Mouse (Mus musculus) liver, embryonic 14.5 days (tissue): Measurements from ENCODE around the gene Gm10775.
A peak's percentile ranks its signal among the peaks of the same experiment; 100 is the strongest.

ENCODE experiments used
- CTCF ChIP-seq: IDR thresholded peaks from 2 replicates; pipeline ENCODE4 v1.5.1; 2016; ENCODE audit warnings: antibody characterized with exemption, low read depth, control low read depth
- EP300 ChIP-seq: IDR thresholded peaks from 2 replicates; pipeline ENCODE4 v1.6.1; 2016; ENCODE audit warnings: antibody characterized with exemption, low read depth

DNA sequence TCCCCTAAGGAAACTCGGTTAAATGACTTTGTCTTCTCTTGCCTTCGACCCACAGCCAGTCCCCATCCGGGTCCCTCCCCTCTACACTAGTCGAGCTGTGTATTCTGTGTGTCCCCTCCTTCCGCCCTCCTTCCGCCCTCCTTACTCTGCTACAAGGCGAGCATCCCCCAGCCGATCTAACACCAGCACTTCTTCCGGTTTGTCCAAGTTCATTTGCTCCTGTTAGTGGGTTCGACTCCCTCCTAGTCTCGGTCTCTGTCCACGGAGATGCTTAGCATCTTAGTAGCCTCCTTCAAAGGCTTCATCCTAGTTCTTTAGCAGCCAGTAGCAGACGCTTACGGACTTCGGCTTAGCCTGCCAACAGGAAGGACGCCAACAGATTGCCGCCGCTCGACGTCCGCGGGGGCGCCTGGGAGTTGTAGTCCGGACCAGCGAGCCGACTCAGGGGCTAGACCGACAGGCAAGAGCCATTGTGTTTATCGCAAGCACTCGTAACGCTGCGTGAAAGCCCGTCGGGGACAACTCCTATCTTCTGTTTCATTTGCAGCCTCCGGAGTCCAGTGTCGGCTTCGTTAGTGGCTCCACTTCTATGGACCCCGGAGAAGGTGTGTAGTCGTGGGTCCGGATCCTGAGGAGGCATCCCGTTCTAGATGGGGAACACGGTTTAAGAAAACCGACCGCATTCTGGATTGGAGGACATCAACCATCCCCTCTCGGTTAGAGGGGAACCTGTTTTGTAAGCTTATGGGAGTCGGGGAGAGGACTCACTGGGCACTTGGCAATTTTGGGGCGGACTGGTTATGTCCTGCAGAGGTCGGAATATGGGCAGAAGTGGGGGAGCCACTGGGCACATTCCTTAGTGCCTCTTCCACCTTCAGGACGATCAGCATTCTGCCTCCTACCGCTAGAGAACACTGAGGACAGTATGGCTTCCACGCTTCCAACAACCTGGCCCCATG is 19.3 kb downstream of the Gm10775 start, which contains the start of gene Zfp369:
- TF ChIP-seq CTCF: peak; percentile 41
- TF ChIP-seq EP300: no peak
